Mouse (Mus musculus) thymus, postnatal 25 days (tissue): ENCODE results near the gene Cstf2t.
A peak's percentile ranks its signal among the peaks of the same experiment; 100 is the strongest.

Experiments used
- DNase-seq: peaks from one replicate; pipeline ENCODE4 v3.0.0; 2022

Cstf2t gene

DNA sequence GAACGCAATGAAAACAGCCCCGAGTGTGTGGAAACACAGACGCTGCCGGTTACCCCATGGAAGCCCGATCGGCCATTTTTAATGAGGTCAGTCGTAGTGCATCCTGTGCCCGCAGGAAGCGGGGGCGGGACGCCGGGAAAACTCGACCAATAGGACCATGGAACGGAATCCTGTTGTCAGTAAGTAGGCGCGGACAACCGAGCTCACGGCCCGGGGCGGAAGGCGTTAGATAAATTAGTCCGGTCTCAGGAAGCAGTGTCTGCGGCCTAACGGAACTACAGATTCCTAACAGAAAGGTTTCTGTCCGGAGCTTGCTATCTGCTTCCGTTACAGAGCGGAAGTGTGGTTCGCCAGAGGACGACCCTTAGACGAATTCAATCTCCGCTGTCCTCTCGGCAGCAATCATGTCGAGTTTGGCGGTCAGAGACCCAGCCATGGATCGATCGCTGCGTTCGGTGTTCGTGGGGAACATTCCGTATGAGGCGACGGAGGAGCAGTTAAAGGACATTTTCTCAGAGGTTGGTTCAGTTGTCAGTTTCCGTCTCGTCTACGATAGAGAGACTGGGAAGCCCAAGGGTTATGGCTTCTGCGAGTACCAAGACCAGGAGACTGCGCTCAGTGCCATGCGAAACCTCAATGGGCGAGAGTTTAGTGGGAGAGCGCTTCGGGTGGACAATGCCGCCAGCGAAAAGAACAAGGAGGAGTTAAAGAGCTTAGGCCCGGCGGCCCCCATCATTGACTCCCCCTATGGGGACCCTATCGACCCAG lies at the start of gene Cstf2t:
TSS of gene Cstf2t (plus strand) at position 176 of the 768 bp plus-strand sequence.
- peak; percentile 99 for DNase-seq

DNA sequence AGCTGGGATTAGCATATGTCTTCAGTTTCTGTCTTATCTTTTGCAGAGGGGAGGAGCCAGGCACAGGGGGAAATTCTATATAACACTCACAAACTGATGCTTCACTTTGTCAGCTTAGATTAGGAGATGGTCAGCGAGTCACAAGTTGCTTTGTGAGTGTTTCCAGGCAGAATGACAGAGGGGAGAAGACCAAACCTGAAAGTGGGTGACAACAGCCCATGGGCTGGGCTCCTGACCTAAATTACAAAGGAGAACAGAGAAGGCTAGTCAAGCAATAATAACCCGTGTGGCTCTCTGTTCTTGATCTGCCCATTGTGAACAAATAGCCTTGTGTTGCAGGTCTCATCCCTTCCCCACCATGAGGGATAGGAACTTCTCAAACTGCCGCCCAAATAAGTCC lies 43.7 kb upstream of the Cstf2t start:
- DNase-seq, result no peak

DNA sequence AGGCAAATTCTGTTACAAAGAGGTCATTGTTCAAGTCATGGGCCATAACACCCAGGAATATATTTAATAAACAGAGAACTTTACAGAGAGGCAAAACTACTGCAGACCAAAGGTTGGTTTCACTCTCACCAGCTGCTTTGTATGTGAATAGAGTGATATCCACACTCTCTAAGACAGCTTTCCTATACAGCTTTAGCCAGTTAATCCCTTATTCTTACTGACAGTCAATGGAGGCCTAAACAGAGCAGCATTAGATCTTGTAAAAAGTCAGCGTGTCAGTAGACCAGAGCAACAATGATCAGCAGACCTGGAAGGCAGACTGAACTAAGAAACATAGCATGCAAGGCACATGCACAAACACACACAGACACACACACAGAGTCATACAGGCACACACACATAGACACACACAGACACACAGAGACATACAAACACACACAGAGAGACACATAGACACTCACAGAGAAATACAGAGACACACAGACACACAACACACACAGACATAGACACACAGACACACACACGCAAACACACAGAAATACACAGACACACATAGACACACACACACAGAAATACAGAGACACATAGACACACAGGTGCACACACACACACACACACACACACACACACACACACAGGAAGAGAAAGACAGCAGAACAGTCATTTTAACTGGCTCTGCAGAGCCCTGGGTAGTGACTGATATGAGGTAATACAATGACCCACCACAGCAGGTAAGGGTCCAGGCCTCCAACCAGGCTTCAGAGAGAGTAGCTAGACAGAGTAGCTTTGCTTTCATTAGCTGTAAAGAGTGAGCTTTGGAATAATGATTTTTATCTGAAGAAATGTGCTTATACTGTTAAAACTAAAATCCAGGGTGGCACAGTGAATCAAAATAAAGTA lies 41.4 kb upstream of the Cstf2t start:
- no peak for DNase-seq

DNA sequence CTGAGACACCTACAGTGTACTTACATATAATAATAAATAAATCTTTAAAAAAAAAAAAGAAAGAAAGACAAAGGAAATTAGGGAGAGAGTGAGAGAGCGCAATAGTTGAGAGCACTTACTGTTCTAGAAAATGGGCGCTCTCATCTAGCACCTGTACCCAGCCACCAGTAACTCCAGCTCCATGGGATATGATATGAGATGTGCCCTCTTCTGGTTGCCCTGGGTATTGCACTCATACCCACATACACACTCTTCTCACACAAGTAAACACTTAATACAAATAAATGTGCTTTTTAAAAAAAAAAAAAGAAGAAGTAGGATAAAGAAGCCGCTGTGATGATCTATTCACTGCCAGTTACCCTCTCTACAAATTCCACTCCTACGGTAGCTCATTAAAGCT lies 36.0 kb upstream of the Cstf2t start:
- peak; percentile 14 for DNase-seq

DNA sequence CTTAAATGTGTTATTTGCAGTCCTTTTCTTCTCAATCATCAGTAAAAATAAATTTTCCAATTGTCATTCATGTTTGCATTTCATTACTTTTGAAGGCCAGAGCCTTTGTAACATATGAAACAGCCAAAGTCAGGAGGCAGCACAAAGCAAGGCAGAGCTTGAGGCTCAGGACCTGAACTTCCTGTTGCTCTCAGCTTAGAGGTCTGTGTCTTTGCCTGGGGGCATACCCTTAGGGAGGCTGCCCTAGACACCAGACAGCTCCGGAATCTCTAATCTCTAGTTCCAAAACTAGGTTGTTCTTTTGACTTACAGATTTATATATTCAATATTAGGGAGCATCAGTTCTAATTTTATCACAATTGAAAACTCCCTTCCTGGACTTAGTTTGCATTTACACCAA lies 17.9 kb upstream of the Cstf2t start:
- DNase-seq, result no peak

DNA sequence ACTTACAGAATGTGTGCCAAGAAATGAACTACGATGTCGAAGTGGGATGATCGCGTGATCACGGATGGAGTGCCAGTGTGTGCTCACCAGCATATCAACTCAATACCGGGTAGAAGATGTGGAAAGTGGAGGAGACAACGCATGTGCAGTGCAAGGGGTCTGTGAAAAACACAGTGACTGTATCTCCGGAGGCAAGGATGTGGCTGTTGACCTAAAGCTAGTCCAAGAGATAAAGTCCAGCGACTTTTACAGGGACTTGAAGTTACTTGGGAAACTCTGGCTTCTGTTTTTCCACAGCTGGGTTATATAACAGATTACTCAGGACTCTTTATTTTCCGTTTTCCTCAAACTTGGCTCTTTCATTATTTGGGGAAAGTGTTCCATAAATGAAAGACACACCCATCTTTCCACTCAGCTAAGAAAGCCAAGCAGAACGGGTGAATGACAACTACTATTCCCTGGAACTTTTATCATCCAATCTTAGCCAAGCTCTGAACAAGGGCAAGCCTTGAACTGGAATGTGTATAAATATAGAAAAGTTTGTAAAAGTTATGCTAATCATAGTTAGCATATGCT lies 17.3 kb upstream of the Cstf2t start:
- no peak for DNase-seq

DNA sequence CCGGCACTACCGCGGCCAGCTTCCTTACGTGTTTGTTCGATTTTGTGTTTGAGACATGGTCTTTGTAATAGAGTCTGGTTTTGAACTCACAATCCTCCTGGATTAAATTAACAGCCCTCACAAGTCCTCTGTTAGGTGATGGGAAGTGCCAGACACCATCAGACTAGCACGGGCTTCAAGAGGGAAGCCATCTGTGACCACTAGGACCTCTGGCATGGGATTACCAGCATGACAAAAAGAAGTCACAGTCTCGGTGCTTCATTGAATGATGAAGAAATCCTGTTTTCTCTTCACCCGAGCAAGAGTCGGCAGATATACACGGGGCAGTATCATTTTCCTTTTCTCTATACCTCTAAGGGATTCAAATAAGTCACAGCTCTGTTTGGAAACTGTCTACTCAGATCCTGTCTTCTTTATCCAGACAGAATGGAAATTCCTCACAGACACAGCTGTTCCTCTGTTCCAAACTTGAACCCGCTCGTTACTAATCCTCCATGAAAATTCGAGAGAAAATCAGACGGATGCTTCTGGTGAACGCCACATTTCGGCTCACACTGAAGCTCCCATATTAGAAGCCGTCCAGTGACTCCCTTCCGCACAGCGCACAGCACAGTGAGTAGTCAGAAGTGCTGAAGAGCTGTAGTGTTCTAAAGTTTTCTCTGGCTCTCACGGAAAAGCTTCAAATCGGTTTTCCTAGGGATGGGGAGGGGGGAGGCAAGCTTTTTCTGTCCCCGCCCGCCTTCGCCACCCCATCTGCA lies 8.5 kb upstream of the Cstf2t start:
- DNase-seq, result no peak

DNA sequence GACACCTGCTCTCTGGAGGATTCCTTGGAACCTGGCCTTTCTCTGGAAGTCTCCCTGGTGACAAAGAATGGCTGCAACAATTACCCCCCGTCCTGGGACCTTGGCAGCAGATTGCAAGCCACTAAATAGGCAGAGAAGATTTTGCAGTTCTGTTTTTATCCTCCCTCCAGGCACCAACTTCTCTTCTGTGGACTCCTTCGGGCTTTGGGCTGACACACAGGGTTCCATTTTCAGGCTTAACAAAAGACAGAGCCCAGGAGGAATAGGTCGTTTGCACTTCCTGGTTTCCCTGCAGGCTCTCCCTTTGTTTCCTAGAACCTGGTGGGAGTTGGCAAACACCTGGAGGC lies 7.9 kb upstream of the Cstf2t start:
- DNase-seq, result no peak

DNA sequence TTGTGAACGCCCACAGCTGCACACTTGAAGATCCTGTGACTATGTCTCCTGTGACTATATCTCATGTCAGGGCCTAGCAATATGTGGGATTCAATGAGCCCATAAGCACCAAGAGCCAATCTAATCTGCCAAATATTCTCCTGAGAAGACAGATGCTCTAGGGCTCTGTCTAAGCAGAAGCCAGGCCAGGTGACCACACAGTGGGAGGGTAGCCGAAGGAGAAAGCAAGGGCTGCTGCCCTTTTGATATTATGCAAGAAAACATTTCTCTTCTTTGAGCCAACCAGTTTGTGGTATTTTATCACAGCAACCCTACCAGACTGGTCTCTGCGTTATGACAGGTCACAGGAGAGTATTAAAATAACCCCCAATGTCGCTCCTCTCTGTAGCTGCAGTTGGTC lies 6.5 kb upstream of the Cstf2t start:
- DNase-seq, result no peak

DNA sequence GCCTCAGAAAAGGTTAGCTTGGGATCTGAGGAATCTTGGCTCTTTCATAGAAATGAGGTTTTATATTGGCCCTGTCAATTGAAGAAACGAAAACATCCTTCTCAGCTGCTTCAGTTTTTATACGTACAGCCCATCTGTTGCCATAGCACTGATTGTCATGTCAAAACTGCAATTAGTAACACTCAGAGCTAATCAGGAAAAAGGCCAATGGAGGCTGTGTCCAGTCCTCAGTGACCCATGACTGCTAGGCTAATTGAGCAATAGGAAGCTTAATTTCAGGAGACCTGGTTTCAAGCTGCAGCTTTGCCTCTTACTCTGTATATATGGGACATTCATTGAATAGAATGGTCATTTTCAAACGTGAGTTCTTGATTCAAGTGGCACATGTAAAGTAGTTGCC lies 4.4 kb upstream of the Cstf2t start:
- DNase-seq, result no peak

DNA sequence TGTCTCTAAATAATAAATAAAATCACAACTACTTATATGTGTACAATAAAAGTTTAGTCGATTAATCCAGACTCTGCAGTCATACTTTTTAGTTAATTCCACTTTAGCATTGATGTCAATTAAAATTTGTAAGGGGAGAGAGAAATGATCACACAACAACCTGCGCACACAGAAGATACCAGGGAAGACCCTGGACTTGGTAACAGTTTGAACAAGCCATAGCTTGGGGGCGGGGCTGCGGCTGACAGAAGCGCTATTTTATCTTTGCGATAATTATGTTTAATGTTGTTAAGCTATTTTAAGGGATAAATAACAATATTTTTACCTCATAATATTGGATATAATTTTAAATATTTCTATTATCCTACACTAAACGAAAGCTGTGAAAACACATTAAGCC lies 411 bp upstream of the Cstf2t start:
- no peak for DNase-seq

DNA sequence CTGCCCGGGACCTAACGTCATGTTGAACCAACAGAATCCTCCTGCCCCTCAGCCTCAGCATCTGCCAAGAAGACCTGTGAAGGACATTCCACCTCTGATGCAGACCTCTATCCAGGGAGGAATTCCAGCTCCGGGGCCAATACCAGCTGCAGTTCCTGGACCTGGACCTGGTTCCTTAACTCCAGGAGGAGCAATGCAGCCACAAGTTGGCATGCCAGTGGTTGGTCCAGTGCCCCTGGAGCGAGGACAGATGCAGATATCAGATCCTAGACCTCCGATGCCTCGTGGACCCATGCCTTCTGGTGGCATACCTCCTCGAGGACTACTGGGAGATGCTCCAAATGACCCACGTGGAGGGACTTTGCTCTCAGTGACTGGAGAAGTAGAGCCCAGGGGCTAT lies 1.1 kb downstream of the Cstf2t start:
- DNase-seq, result peak; percentile 3

DNA sequence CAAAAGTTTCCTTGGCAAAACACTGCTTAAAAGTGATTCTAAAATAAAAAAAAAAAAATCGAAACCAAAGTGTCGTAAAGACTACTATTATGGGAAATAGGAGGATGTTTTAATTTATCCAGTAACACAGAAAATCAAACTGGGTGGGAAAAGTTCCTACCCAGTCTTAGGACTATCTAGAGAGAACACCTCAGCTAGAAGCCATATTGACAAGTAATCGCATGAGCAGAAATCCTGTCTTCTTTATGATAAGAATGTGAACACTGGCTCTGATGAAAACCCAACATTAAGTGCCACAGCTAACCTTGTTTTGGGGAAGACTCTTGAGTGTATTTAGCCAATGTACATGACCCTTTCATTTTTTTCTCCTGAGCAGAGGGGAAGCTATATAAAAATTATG lies 15.2 kb downstream of the Cstf2t start:
- no peak for DNase-seq

DNA sequence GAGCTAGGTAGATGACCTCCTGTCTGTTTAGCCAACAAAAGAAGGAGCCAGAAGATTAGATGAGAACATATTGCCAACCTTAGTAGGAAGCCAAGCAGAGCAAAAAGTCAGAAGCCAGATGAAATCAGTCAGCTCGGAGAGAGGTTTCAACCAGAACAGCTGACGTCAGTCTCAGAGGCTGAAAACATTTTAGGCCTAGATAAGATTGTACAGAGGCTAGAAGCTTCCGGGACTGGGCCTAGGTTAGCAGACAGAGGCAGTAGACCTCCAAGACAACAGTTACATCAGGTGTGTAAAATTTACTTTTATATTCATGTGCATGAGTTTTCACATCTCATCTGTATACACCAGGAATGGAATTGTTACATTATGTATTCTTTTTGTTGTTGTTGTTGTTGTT lies 16.7 kb downstream of the Cstf2t start:
- no peak for DNase-seq

DNA sequence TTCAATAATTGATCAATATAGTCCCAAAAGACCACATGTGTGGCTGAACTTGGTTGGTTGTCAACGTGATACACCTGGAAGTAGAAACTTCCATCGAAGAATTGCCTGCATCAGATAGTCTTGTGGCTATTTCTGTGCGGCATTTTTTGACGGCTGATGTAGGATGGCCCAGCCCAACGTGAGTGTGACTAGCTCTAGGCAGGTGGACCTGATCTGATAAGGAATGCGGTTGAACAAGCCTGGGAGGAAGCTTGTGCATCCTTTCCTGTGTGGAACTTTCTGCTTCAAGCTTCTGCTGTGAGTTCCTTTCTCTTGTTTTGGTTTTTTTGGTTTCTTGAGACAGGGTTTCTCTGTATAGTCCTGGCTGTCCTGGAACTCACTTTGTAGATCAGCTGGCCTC lies 22.1 kb downstream of the Cstf2t start:
- no peak for DNase-seq

DNA sequence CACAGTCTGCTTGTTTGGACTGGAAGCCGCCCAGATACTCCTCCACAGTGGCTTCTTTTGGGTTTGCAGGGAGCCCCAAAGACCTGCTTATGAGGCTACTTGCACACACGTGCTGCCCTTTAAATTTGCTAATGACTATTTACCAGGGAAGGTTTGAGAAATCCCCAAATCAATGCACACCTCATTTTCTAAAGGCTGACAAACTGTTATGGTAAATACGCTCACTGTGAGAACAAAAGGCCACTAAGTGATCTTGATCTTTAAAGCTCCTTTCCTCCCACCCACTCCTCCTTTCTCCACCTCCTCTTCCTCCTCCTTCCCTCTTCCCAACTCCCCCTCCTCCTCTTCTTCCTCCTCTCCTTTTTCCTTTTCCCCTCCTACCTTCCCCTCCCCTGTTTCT lies 23.4 kb downstream of the Cstf2t start:
- DNase-seq, result no peak

DNA sequence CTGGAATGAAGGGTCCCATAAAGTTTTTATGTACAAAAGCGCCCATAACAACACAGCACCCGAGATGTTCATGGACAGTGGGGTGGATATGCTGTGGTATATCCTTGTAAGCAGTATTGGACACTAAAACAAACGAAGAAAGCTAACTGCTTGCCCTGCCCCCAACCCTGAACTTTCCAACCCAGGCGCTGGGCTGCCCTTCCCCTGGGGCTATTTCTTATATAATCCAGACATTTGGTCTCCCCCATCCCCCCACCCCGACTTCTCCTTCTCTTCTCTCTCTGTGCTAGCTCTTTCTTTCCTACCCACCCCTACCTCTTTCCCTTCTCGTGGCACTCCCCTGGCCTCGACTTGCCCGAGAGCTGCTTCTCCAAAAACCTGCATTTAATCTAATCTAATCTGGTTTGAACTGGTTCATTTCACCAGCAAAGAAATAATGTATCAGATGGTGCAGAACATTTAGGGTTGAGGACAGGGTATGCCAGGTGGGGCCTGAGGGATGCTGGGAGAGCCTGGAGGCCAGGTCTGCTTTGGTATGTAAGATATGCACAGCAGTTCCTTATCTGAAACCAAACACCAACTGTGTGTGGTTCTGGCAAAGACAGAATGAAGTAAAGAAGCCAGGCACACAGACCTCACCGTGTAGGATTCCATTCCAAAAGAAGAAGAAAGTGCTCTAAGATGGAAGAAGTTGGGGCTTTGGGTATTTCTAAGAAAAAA lies 24.4 kb downstream of the Cstf2t start:
- no peak for DNase-seq

DNA sequence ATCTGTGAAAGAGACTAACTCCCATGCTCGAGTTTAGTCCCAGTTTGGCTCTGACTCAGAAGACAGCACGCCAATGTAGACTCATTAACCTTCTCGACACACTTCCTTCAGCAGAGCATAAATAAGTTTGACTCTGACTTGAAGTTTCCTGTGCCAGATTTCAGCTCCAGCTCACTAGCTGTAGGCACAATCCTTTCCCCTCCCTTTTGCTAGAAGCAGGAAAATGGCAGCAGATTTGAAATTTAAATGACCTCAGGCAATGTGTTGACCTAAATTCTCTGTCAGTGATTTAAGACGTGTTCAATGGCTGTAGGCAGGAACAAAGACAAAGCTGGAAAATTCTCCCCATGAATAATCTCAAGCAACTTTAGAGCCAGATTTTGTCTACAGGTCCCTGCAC lies 32.1 kb downstream of the Cstf2t start:
- DNase-seq, result no peak

DNA sequence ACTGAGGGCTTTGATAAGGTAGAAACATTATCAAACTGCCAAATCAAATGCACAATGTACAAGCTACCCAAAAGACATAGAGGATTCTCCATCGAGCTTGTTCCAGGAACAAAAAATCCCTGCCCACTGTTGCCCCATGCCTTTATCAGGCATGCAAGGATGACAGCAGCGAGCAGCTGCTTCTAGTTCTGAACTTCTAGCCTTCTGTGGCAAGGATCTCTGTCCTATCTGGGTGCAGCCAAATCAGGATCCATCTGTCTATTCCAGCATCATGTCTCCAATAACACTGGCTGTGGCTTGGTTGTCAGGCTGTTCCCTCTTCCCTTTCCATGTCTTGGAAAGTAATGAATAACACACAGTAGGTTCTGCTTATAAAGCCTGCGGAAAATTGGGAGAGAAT lies 42.0 kb downstream of the Cstf2t start:
- no peak for DNase-seq

DNA sequence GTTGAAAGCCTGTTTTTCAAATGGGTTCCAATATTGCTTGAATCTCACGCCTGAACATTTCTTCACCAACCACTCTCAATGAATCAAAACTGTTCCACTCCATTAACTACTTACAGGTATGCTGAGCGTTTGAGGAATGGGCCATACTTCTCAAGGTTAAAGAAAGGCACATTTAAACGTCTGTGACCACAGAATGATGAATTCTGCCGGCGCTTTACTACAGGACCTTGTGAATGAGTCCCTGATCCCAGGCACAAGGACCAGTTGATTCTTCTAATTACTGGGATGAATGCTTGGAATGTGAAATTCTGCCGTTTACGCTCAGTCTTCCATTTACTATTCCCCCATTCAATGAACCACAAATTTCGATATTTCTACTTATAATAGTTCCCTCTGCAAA lies 50.0 kb downstream of the Cstf2t start:
- DNase-seq, result no peak

DNA sequence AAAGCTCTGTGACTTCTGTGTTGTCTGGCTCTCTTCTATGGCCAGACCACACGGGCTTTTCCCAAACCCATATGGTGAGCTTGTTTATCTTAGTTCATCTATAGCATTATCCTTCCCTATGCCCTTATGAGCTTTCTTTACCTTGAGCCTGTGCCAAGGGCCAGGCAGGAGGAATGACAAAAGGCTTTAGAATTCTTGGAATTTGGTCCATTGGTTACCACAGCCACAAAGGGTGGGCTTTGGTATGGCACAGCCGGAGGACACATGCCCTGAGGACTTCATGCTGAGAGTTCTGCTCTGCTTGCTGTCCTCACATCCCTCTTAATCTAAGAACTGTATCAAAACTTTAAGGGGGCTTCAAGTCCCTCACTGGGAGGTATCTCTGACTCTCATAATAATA lies 53.7 kb downstream of the Cstf2t start:
- no peak for DNase-seq
